Mouse (Mus musculus) olfactory bulb, adult 2 months (tissue): Measurements from ENCODE around the gene 1700022I11Rik.

Source experiments
- CTCF ChIP-seq: fragments of 200-500 bp; IDR thresholded peaks from 2 replicates; pipeline ENCODE4 v1.5.1; 2012; ENCODE audit warnings: low read depth, mild to moderate bottlenecking, low read length, moderate library complexity; ENCODE audit not compliant: insufficient read depth
- POLR2A ChIP-seq: fragments of 200-500 bp; IDR thresholded peaks from 2 replicates; pipeline ENCODE4 v1.6.1; 2012; ENCODE audit warnings: mild to moderate bottlenecking, low read depth, low read length, moderate library complexity; ENCODE audit not compliant: insufficient read depth

- no peak for TF ChIP-seq CTCF
- TF ChIP-seq POLR2A: no peak
Observed at GRCm38 (mm10) chr4:42922461-42922860, 46.9 kb upstream of the 1700022I11Rik start.
